Mouse (Mus musculus) C2C12 (cell line): ENCODE results near the gene Pacs1. TPM values are rescaled to one million over a fixed set of nuclear protein-coding genes. Genes with fewer than 3 reads are reported as not detected.
A peak's percentile ranks its signal among the peaks of the same experiment; 100 is the strongest.
"Not testable (repeated sequence)": the region's sequence is repeated elsewhere in the genome, so short reads cannot be mapped to it uniquely, and the experiment has no call there.

Experiments
- H3K27me3 ChIP-seq: one replicate; pipeline ENCODE4 v1.6.1; 2011; ENCODE audit not compliant: control insufficient read depth, insufficient read depth, insufficient read length
- H3K36me3 ChIP-seq: one replicate; pipeline ENCODE4 v1.6.1; 2011; ENCODE audit not compliant: control insufficient read depth, insufficient read depth
- H3K4me3 ChIP-seq: one replicate; pipeline ENCODE4 v1.5.1; 2011; ENCODE audit warnings: mild to moderate bottlenecking, control low read depth; ENCODE audit not compliant: poor library complexity, insufficient read depth, severe bottlenecking
- H3K79me2 ChIP-seq: one replicate; pipeline ENCODE4 v1.6.1; 2011; ENCODE audit not compliant: control insufficient read depth, insufficient read depth
- H3K79me3 ChIP-seq: one replicate; pipeline ENCODE4 v1.6.1; 2011; ENCODE audit warnings: low read depth, control low read depth
- H3ac ChIP-seq: one replicate; pipeline ENCODE3; 2011; ENCODE audit warnings: low read depth; ENCODE audit not compliant: control insufficient read depth, insufficient read length
- CEBPB ChIP-seq: IDR thresholded peaks from one replicate; pipeline ENCODE4 v1.6.1; 2011; ENCODE audit warnings: low read depth, mild to moderate bottlenecking, control low read depth, moderate library complexity
- CTCF ChIP-seq: IDR thresholded peaks from one replicate; pipeline ENCODE4 v1.5.1; 2011; ENCODE audit not compliant: control insufficient read depth, insufficient read depth, insufficient read length
- FOSL1 ChIP-seq: IDR thresholded peaks from one replicate; pipeline ENCODE4 v1.8.0; 2011; ENCODE audit warnings: mild to moderate bottlenecking, low read length; ENCODE audit not compliant: poor library complexity, insufficient read depth, severe bottlenecking
- MAX ChIP-seq: IDR thresholded peaks from one replicate; pipeline ENCODE4 v1.6.1; 2011; ENCODE audit warnings: mild to moderate bottlenecking, control low read depth
- MYOD1 ChIP-seq: IDR thresholded peaks from one replicate; pipeline ENCODE4 v1.6.1; 2011; ENCODE audit warnings: low read depth; ENCODE audit not compliant: control insufficient read depth, insufficient read length
- MYOG ChIP-seq: IDR thresholded peaks from one replicate; pipeline ENCODE4 v1.6.1; 2011; ENCODE audit not compliant: control insufficient read depth, insufficient read length; ENCODE audit errors: extremely low read depth
- USF1 ChIP-seq: IDR thresholded peaks from one replicate; pipeline ENCODE4 v1.6.1; 2011; ENCODE audit warnings: low read depth, mild to moderate bottlenecking, control low read depth, moderate library complexity
- microRNA-seq: library from miRNA; unstranded; fragments of <30 nt; microRNA quantifications from one replicate; pipeline ENCODE4, GENCODE M21; 2019; ENCODE audit warnings: borderline microRNAs expressed
- polyA plus RNA-seq: library from polyadenylated mRNA; unstranded; fragments of >200 nt; fragmentation: generic; extraction: Trizol; gene quantifications from one replicate; pipeline ENCODE4 v1.2.1, GENCODE M21; 2012; ENCODE audit warnings: missing spikeins

Pacs1 gene
- polyA plus RNA-seq, 1 experiment = 10.1 TPM

DNA sequence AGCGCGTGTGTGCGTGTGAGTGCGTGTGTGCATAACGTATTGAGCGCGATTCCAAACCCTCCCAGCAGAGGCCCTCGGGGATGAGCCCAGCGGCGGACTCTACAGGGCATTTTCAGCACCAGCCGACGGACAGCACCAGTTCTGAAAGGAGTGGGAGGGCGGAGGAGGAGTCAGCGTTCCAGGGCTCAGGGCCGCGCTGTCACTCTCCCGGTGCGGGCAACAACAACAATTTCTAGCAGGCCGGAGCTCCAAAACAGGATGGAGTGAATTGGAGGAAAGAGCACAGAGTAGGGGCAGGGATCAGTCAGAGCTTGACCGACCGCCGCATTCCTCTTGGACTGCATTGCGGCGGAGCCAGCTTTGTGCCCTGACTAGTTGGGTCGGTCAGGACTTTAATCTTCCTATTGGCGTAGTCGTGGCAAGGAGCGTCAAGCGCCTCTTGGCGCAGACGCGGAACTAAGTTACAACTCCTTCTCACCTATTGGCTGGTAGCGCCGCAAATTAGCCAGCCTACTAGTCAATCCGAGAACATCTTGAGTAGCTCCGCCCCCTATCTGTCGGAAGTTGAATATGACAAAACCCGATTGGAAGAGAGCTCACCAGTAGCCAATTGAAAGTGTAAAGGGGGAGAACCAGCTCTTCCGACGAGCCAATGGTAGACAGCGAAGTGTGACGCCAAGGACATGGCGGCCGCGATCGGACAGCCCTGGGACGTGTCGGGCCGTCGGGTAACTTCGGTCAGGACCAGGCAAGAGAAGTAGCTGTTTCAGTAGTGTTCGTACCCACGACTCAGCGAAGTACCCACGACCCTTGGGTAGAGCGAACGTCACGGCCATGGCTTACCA lies 184.8 kb downstream of the Pacs1 start, which contains the start of gene Yif1a:
Yif1a (plus strand) TSS at position 655 of the 845 bp plus-strand sequence.
- Histone ChIP-seq H3K79me3 (no peaks in the 10 kb centered on the region), H3K4me3 (peak within 1 kb of the TSS; percentile 86), H3K79me2 (peaks cover 13% of the 10 kb centered on the region), H3ac (peak within 1 kb of the TSS; percentile 73), H3K27me3 (no peaks in the 10 kb centered on the region), H3K36me3 (peaks cover 3% of the 10 kb centered on the region)
- TF ChIP-seq MYOD1 (no peak), MYOG (no peak), MAX (peak; percentile 66), CTCF (peak; percentile 40)

DNA sequence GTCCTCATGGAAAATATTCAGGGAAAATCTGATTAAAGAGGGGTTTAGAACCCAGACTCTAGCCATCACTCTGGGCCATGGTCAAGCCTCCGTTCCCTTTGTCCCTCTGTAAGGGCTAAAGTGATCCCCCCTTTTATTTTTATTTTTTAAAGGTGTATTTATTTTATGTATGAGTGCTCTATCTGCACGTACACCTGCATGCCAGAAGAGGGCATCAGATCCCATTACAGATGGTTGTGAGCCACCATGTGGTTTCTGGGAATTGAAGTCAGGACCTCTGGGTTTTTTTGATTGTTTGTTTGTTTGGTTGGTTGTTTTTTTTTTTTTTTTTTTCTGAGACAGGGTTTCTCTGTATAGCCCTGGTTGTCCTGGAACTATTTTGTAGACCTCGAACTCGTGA lies 186.4 kb downstream of the Pacs1 start:
- not testable (repeated sequence) for H3K27me3 ChIP-seq, H3K36me3 ChIP-seq, H3K4me3 ChIP-seq, H3ac ChIP-seq, H3K79me3 ChIP-seq
- H3K79me2 ChIP-seq = peaks cover 13% of the 10 kb centered on the region

DNA sequence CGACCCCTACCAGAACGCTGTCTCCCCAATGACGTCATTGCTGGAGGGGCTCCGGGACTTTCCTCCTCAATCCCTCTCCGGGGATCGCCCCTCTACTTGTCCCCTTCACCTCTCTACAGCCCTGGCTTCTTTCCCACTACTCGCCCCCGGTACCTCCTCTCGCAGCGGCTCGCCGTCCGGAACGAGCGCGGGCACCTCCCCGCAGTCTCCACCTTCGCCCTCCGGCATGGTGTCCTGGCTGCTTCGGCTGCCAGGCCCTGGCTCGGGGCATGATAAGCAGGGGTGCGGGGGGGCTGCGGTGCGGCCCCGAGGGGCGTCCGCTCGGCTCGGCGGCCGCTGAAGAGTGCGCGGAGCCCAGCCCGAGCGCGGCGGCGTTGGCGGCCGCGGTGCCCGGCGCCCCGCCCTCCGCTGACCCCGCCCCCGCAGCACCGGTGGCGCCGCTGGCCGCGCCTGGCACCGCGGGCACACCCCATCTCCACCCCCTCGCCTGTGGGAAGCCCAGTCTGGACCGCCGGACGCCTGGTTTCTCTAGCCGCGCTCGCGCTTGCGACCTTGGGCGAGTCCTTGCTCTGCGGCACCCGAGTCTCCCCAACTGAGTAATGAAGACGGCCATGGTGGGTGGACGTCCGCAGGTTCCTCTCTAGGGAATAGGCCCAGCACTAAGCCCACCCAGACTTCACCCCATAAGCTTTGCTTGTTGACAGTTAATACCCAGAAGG lies 187.6 kb downstream of the Pacs1 start, which contains the start of gene Tmem151a:
Tmem151a (minus strand) TSS at position 387 of the 719 bp plus-strand sequence.
- H3K79me3 ChIP-seq = no peaks in the 10 kb centered on the region

DNA sequence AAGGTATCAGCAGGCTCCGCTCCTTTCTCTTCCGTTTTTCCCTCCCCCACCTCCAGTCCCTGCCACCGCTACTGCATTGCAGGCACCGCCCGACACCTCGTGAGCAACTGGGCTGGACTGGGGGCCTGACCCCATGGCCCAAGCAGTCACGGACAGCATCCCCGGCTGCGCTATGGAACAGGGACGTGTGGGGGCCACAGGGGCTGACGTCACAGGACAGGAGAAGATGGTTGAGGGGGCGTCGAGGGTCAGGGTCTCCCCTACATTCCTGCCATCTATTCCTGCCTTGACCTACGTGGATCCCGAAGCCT lies 188.1 kb downstream of the Pacs1 start:
- Histone ChIP-seq H3K27me3 (no peaks in the 10 kb centered on the region), H3K4me3 (peak overlapping the region; percentile 38)
- TF ChIP-seq FOSL1 = no peak
- no peak for TF ChIP-seq MYOG
- no peak for TF ChIP-seq USF1
- TF ChIP-seq MYOD1 = no peak
- no peak for TF ChIP-seq CTCF
- TF ChIP-seq MAX = no peak
- no peak for TF ChIP-seq CEBPB

More for the DNA sequence above, 187.6 kb downstream of the Pacs1 start, which contains the start of gene Tmem151a:
- no peaks in the 10 kb centered on the region for H3K27me3 ChIP-seq
- no peak for TF ChIP-seq MYOD1
- TF ChIP-seq CTCF = no peak
- no peak for TF ChIP-seq MAX
- TF ChIP-seq MYOG = no peak
- peaks cover 13% of the 10 kb centered on the region for H3K79me2 ChIP-seq
- peaks cover 3% of the 10 kb centered on the region for H3K36me3 ChIP-seq
- peak within 1 kb of the TSS; percentile 64 for H3ac ChIP-seq
- peak within 1 kb of the TSS; percentile 38 for H3K4me3 ChIP-seq

DNA sequence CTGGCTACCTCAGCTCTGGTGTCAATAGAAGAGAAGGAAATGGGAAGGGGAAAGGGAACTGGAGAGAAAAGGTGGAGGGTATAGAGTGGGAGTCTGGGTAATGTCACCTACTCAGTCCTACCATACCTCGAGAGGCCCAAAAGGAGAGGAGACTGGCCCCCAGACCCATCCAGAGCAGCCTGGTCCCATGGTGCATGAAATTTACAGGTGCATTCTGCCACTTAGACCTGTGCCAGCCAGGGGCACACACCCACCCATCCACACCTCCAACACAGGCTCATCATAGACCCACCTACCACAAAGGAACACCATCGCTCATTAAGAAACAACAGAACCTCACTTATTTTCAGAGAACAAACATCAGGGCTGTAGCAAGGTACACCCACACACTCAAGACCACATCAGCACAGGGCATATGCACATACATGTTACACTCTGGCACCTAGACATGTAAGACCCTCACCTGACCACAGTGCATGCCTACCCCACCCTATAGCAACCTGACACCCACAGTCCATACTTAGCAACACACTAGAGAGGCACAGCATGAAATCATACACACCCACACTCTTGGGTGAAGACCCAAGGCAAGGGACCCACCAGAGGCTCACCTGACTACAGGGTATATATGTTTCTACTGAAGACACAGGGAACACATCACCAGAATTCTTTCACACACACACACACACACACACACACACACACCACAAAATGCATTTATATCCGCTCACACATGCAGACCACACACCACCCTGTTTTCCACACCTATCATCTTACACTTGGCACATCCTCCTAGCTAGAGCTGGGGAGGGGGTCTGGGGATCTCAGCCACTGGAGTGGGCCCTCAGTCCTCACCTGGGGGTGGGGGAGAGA lies 188.7 kb downstream of the Pacs1 start:
- Histone ChIP-seq H3ac (peak overlapping the region; percentile 64), H3K36me3 (no peaks in the 10 kb centered on the region), H3K79me2 (peaks cover 7% of the 10 kb centered on the region), H3K27me3 (no peaks in the 10 kb centered on the region), H3K79me3 (no peaks in the 10 kb centered on the region), H3K4me3 (peak overlapping the region; percentile 38)
- TF ChIP-seq MAX (no peak), USF1 (no peak)

More for the DNA sequence above, 188.1 kb downstream of the Pacs1 start:
- H3K79me3 ChIP-seq = no peaks in the 10 kb centered on the region
- peaks cover 13% of the 10 kb centered on the region for H3K79me2 ChIP-seq
- H3ac ChIP-seq = peak overlapping the region; percentile 64
- peaks cover 3% of the 10 kb centered on the region for H3K36me3 ChIP-seq

Small RNAs within 50 kb of the gene (microRNA-seq; reads per million reads assigned to microRNA genes)
- not detected for gene Gm27468

Other genes starting within 250 kb of the Pacs1 start
- 8.9 TPM for gene Slc29a2, start 249.3 kb downstream of the Pacs1 start, polyA plus RNA-seq
- 28.1 TPM for gene B4gat1, start 234.3 kb downstream of the Pacs1 start, polyA plus RNA-seq
- 1.5 TPM for gene AC124502.3, start 234.2 kb downstream of the Pacs1 start, polyA plus RNA-seq
- 55.3 TPM for gene Brms1, start 231.8 kb downstream of the Pacs1 start, polyA plus RNA-seq
- gene Rin1, start 222.6 kb downstream of the Pacs1 start, polyA plus RNA-seq = 48.9 TPM
- gene Cd248, start 205.0 kb downstream of the Pacs1 start, polyA plus RNA-seq = 3.2 TPM
- 4.6 TPM for gene Tmem151a, start 187.6 kb downstream of the Pacs1 start, polyA plus RNA-seq
- gene Yif1a, start 184.6 kb downstream of the Pacs1 start, polyA plus RNA-seq = 57.6 TPM
- 1.9 TPM for gene Cnih2, start 174.6 kb downstream of the Pacs1 start, polyA plus RNA-seq
- 212 TPM for gene Rab1b, start 166.0 kb downstream of the Pacs1 start, polyA plus RNA-seq
- gene Klc2, start 154.6 kb downstream of the Pacs1 start, polyA plus RNA-seq = 30.5 TPM
- gene Sf3b2, start 22.3 kb upstream of the Pacs1 start, polyA plus RNA-seq = 149 TPM
- not detected for gene Gal3st3, start 25.2 kb upstream of the Pacs1 start, polyA plus RNA-seq
- not detected for gene Catsper1, start 62.6 kb upstream of the Pacs1 start, polyA plus RNA-seq
- 85.8 TPM for gene Cst6, start 76.5 kb upstream of the Pacs1 start, polyA plus RNA-seq
- 48.5 TPM for gene Eif1ad, start 93.6 kb upstream of the Pacs1 start, polyA plus RNA-seq
- 506 TPM for gene Banf1, start 94.0 kb upstream of the Pacs1 start, polyA plus RNA-seq
- 68.5 TPM for gene Sart1, start 115.6 kb upstream of the Pacs1 start, polyA plus RNA-seq
- gene Tsga10ip, start 129.4 kb upstream of the Pacs1 start, polyA plus RNA-seq = 0.02 TPM
- 428 TPM for gene Drap1, start 151.9 kb upstream of the Pacs1 start, polyA plus RNA-seq
- gene AI837181, start 152.0 kb upstream of the Pacs1 start, polyA plus RNA-seq = 90.3 TPM
- gene Fosl1, start 174.4 kb upstream of the Pacs1 start, polyA plus RNA-seq = 146 TPM
- 30.5 TPM for gene Ccdc85b, start 184.8 kb upstream of the Pacs1 start, polyA plus RNA-seq
- gene Fibp, start 187.5 kb upstream of the Pacs1 start, polyA plus RNA-seq = 83.7 TPM
- 4.8 TPM for gene Ctsw, start 195.4 kb upstream of the Pacs1 start, polyA plus RNA-seq
- gene Efemp2, start 200.8 kb upstream of the Pacs1 start, polyA plus RNA-seq = 177 TPM
- 50.3 TPM for gene Mus81, start 215.3 kb upstream of the Pacs1 start, polyA plus RNA-seq
- 2,315 TPM for gene Cfl1, start 217.3 kb upstream of the Pacs1 start, polyA plus RNA-seq
- 0.15 TPM for gene 1700020D05Rik, start 230.7 kb upstream of the Pacs1 start, polyA plus RNA-seq
- gene Snx32, start 237.4 kb upstream of the Pacs1 start, polyA plus RNA-seq = 1.1 TPM